Mouse (Mus musculus): Measurements from ENCODE around the gene Vegfa. TPM values are rescaled to one million over a fixed set of nuclear protein-coding genes. Genes with fewer than 3 reads are reported as not detected.

Vegfa gene
- polyA plus RNA-seq, 1 experiment from 2014 or later: 3.3 TPM

DNA sequence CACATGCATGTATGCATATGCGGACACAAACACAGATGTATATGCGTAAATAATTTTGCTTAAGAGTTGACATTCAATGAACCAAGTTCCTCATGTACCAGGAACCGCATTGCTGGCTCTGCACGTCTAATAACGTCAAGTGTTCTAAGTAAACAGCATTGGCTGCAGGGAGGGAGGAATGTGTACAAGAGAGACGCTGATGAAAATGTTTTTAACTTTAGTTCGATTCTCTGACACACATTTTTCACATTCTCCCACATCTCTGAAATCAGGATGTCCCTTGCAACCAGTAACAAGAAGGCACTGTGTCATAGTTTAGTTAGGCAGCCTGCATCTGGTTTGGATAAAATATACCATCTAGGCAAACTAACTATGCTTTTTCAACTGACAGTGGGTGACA lies 23.6 kb upstream of the Vegfa start:
- Histone ChIP-seq H3K36me3 (ENCODE audit: control insufficient read depth, insufficient read depth) (no peaks in the 10 kb centered on the region), H3K27me3 (replicated peaks; ENCODE audit: control insufficient read depth, insufficient read depth, low read length) (no peaks in the 10 kb centered on the region), H3K9me3 (ENCODE audit: control insufficient read depth, low read length) (no peaks in the 10 kb centered on the region), H3K27ac (ENCODE audit: low read length) (no peak overlapping the region), H3K4me2 (ENCODE audit: low read length) (no peak overlapping the region), H3K4me3 (replicated peaks; ENCODE audit: low read length) (no peak overlapping the region), H3K4me1 (replicated peaks; ENCODE audit: control insufficient read depth, insufficient read depth, low read length) (no peaks in the 10 kb centered on the region), H3K9ac (replicated peaks; ENCODE audit: low read depth, low read length) (no peak overlapping the region)
- WGBS: 89% methylated on average over 7 of the region's 7 CpGs
- no peak for ATAC-seq

GRCm38 (mm10) chr17:46053291-46053842 lies 21.2 kb upstream of the Vegfa start:
- ATAC-seq: no peak
- H3K36me3 ChIP-seq (ENCODE audit: control insufficient read depth, insufficient read depth): no peaks in the 10 kb centered on the region

GRCm38 (mm10) chr17:46052146-46052545 lies 20.0 kb upstream of the Vegfa start:
- Histone ChIP-seq H3K9ac (replicated peaks; ENCODE audit: low read depth, low read length) (no peak overlapping the region), H3K4me3 (replicated peaks; ENCODE audit: low read length) (no peak overlapping the region), H3K9me3 (ENCODE audit: control insufficient read depth, low read length) (peaks cover 3% of the 10 kb centered on the region; the same call in 1 of the 2 replicates), H3K27me3 (replicated peaks; ENCODE audit: control insufficient read depth, insufficient read depth, low read length) (no peaks in the 10 kb centered on the region), H3K4me2 (ENCODE audit: low read length) (no peak overlapping the region), H3K27ac (ENCODE audit: low read length) (no peak overlapping the region), H3K36me3 (ENCODE audit: control insufficient read depth, insufficient read depth) (no peaks in the 10 kb centered on the region), H3K4me1 (replicated peaks; ENCODE audit: control insufficient read depth, insufficient read depth, low read length) (no peaks in the 10 kb centered on the region)
- 47% methylated on average over 3 of the region's 3 CpGs for WGBS
- ATAC-seq: no peak

More at GRCm38 (mm10) chr17:46053291-46053842, 21.2 kb upstream of the Vegfa start:
- Histone ChIP-seq H3K9ac (replicated peaks; ENCODE audit: low read depth, low read length) (no peak overlapping the region), H3K4me1 (replicated peaks; ENCODE audit: control insufficient read depth, insufficient read depth, low read length) (no peaks in the 10 kb centered on the region), H3K27ac (ENCODE audit: low read length) (no peak overlapping the region), H3K4me3 (replicated peaks; ENCODE audit: low read length) (no peak overlapping the region), H3K9me3 (ENCODE audit: control insufficient read depth, low read length) (peaks cover under 1% of the 10 kb centered on the region; the same call in 1 of the 2 replicates), H3K27me3 (replicated peaks; ENCODE audit: control insufficient read depth, insufficient read depth, low read length) (no peaks in the 10 kb centered on the region), H3K4me2 (ENCODE audit: low read length) (no peak overlapping the region)
- 80% methylated on average over 7 of the region's 7 CpGs for WGBS

DNA sequence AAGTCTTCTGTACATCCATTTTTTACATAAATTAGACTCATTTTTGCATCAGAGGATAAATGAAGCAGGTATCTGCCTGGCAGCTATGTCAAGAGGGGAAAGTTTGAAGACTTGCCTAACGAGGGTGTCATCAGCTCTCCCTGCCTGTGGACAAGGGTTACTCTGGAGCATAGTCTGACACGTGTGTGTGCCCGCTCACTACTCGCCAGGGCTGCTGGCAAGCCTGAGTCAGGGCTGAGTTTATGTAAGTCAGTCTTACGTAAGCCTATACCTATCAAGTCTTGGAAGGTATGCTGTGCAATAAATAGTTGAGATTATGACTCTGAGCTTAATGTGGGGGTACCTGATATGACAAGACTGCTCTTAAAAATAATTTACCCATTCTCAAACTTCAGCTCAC lies 19.2 kb upstream of the Vegfa start:
- Histone ChIP-seq H3K9me3 (ENCODE audit: control insufficient read depth, low read length) (peaks cover 3% of the 10 kb centered on the region; the same call in 1 of the 2 replicates), H3K9ac (replicated peaks; ENCODE audit: low read depth, low read length) (no peak overlapping the region), H3K4me3 (replicated peaks; ENCODE audit: low read length) (no peak overlapping the region), H3K36me3 (ENCODE audit: control insufficient read depth, insufficient read depth) (no peaks in the 10 kb centered on the region), H3K27ac (ENCODE audit: low read length) (no peak overlapping the region), H3K4me2 (ENCODE audit: low read length) (no peak overlapping the region), H3K27me3 (replicated peaks; ENCODE audit: control insufficient read depth, insufficient read depth, low read length) (no peaks in the 10 kb centered on the region), H3K4me1 (replicated peaks; ENCODE audit: control insufficient read depth, insufficient read depth, low read length) (no peaks in the 10 kb centered on the region)
- ATAC-seq: no peak
- WGBS: 78% methylated on average over 5 of the region's 5 CpGs

- no peaks in the 10 kb centered on the region for H3K36me3 ChIP-seq (ENCODE audit: control insufficient read depth, insufficient read depth)
- no peak overlapping the region for H3K27ac ChIP-seq (ENCODE audit: low read length)
- no peaks in the 10 kb centered on the region for H3K4me1 ChIP-seq (replicated peaks; ENCODE audit: control insufficient read depth, insufficient read depth, low read length)
- H3K9ac ChIP-seq (replicated peaks; ENCODE audit: low read depth, low read length): no peak overlapping the region
- ATAC-seq: no peak
- no peak overlapping the region for H3K4me3 ChIP-seq (replicated peaks; ENCODE audit: low read length)
- H3K9me3 ChIP-seq (ENCODE audit: control insufficient read depth, low read length): peaks cover 3% of the 10 kb centered on the region; the same call in 1 of the 2 replicates
- WGBS: 64% methylated on average over 4 of the region's 4 CpGs
- no peak overlapping the region for H3K4me2 ChIP-seq (ENCODE audit: low read length)
- no peaks in the 10 kb centered on the region for H3K27me3 ChIP-seq (replicated peaks; ENCODE audit: control insufficient read depth, insufficient read depth, low read length)
Measured at GRCm38 (mm10) chr17:46049567-46049966, 17.4 kb upstream of the Vegfa start.

- H3K9ac ChIP-seq (replicated peaks; ENCODE audit: low read depth, low read length): no peak overlapping the region
- no peak overlapping the region for H3K4me3 ChIP-seq (replicated peaks; ENCODE audit: low read length)
- H3K9me3 ChIP-seq (ENCODE audit: control insufficient read depth, low read length): peaks cover 3% of the 10 kb centered on the region; the same call in 1 of the 2 replicates
- H3K4me1 ChIP-seq (replicated peaks; ENCODE audit: control insufficient read depth, insufficient read depth, low read length): no peaks in the 10 kb centered on the region
- no peaks in the 10 kb centered on the region for H3K36me3 ChIP-seq (ENCODE audit: control insufficient read depth, insufficient read depth)
- no peak overlapping the region for H3K27ac ChIP-seq (ENCODE audit: low read length)
- no peak for ATAC-seq
- no peak overlapping the region for H3K4me2 ChIP-seq (ENCODE audit: low read length)
- WGBS: 96% methylated on average over 4 of the region's 4 CpGs
- no peaks in the 10 kb centered on the region for H3K27me3 ChIP-seq (replicated peaks; ENCODE audit: control insufficient read depth, insufficient read depth, low read length)
Measured at GRCm38 (mm10) chr17:46048184-46048583, 16.0 kb upstream of the Vegfa start.

GRCm38 (mm10) chr17:46045742-46046141 lies 13.6 kb upstream of the Vegfa start:
- ATAC-seq: no peak
- no peaks in the 10 kb centered on the region for H3K36me3 ChIP-seq (ENCODE audit: control insufficient read depth, insufficient read depth)
- no peak overlapping the region for H3K9ac ChIP-seq (replicated peaks; ENCODE audit: low read depth, low read length)
- no peak overlapping the region for H3K4me3 ChIP-seq (replicated peaks; ENCODE audit: low read length)
- no peak overlapping the region for H3K4me2 ChIP-seq (ENCODE audit: low read length)
- H3K9me3 ChIP-seq (ENCODE audit: control insufficient read depth, low read length): peaks cover 3% of the 10 kb centered on the region; the same call in 1 of the 2 replicates
- WGBS: 86% methylated on average over 8 of the region's 8 CpGs
- H3K4me1 ChIP-seq (replicated peaks; ENCODE audit: control insufficient read depth, insufficient read depth, low read length): no peaks in the 10 kb centered on the region
- no peak overlapping the region for H3K27ac ChIP-seq (ENCODE audit: low read length)
- H3K27me3 ChIP-seq (replicated peaks; ENCODE audit: control insufficient read depth, insufficient read depth, low read length): no peaks in the 10 kb centered on the region

- Histone ChIP-seq H3K4me2 (ENCODE audit: low read length) (no peak overlapping the region), H3K4me1 (replicated peaks; ENCODE audit: control insufficient read depth, insufficient read depth, low read length) (no peaks in the 10 kb centered on the region), H3K9ac (replicated peaks; ENCODE audit: low read depth, low read length) (no peak overlapping the region), H3K27ac (ENCODE audit: low read length) (no peak overlapping the region), H3K36me3 (ENCODE audit: control insufficient read depth, insufficient read depth) (no peaks in the 10 kb centered on the region), H3K4me3 (replicated peaks; ENCODE audit: low read length) (no peak overlapping the region), H3K9me3 (ENCODE audit: control insufficient read depth, low read length) (peaks cover 3% of the 10 kb centered on the region; the same call in 1 of the 2 replicates), H3K27me3 (replicated peaks; ENCODE audit: control insufficient read depth, insufficient read depth, low read length) (no peaks in the 10 kb centered on the region)
- WGBS: 86% methylated on average over 5 of the region's 5 CpGs
- no peak for ATAC-seq
Measured at GRCm38 (mm10) chr17:46044953-46045352, 12.8 kb upstream of the Vegfa start.

GRCm38 (mm10) chr17:46042158-46042557 lies 10.0 kb upstream of the Vegfa start:
- no peak for ATAC-seq

DNA sequence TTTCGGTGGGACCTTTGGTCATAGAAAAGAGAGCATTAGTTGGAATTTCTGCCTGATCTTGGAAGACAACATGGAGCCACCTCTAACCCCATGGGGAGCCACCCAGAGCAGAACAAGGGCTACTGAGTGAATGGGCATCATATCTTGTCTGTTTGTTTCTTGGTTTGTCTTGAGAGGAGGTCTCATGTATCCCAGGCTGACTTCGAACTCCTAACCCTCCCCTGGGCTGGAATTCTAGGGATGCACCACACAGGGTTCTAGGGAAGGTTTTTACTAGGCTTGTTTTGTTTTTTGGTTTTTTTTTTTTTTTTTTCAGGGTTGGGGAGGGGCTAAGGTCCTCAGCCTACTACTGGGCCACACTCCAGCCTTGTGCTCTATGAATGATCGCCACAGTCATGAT lies 9.5 kb upstream of the Vegfa start:
- Histone ChIP-seq H3K27me3 (replicated peaks; ENCODE audit: control insufficient read depth, insufficient read depth, low read length) (no peaks in the 10 kb centered on the region), H3K4me2 (ENCODE audit: low read length) (no peak overlapping the region), H3K9ac (replicated peaks; ENCODE audit: low read depth, low read length) (no peak overlapping the region), H3K36me3 (ENCODE audit: control insufficient read depth, insufficient read depth) (no peaks in the 10 kb centered on the region), H3K9me3 (ENCODE audit: control insufficient read depth, low read length) (no peaks in the 10 kb centered on the region), H3K27ac (ENCODE audit: low read length) (no peak overlapping the region), H3K4me1 (replicated peaks; ENCODE audit: control insufficient read depth, insufficient read depth, low read length) (no peaks in the 10 kb centered on the region), H3K4me3 (replicated peaks; ENCODE audit: low read length) (no peak overlapping the region)
- 90% methylated on average over 3 of the region's 3 CpGs for WGBS
- no peak for ATAC-seq

More at GRCm38 (mm10) chr17:46042158-46042557, 10.0 kb upstream of the Vegfa start:
- Histone ChIP-seq H3K9ac (replicated peaks; ENCODE audit: low read depth, low read length) (no peak overlapping the region), H3K4me2 (ENCODE audit: low read length) (no peak overlapping the region), H3K27me3 (replicated peaks; ENCODE audit: control insufficient read depth, insufficient read depth, low read length) (no peaks in the 10 kb centered on the region), H3K36me3 (ENCODE audit: control insufficient read depth, insufficient read depth) (no peaks in the 10 kb centered on the region), H3K4me3 (replicated peaks; ENCODE audit: low read length) (no peak overlapping the region), H3K9me3 (ENCODE audit: control insufficient read depth, low read length) (no peaks in the 10 kb centered on the region), H3K4me1 (replicated peaks; ENCODE audit: control insufficient read depth, insufficient read depth, low read length) (no peaks in the 10 kb centered on the region), H3K27ac (ENCODE audit: low read length) (no peak overlapping the region)
- WGBS: 86% methylated on average over 8 of the region's 8 CpGs
